Mouse (Mus musculus) left cerebral cortex, adult 18-20 months (tissue): Measurements from ENCODE around the gene Gm20815. TPM values are rescaled to one million over a fixed set of nuclear protein-coding genes. Genes with fewer than 3 reads are reported as not detected.
"Not testable (repeated sequence)": the region's sequence is repeated elsewhere in the genome, so short reads cannot be mapped to it uniquely, and the experiment has no call there.

ENCODE experiments used
- DNase-seq, 2 experiments: peaks; one replicate each; pipeline ENCODE4 v3.0.0; 2021 to 2022; ENCODE audit warnings: low spot score in 2 of 2, mixed read lengths in 1 of 2
- long read RNA-seq, 2 experiments: library from polyadenylated mRNA; stranded (forward); transcript quantifications; one replicate each; pipeline ENCODE4 v2.0.0; 2021
- total RNA-seq, 2 experiments: library from RNA; stranded (reverse); gene quantifications; 2 replicates each; pipeline ENCODE4 v1.2.3; 2021

Gm20815 gene
- total RNA-seq, result not detected
- long read RNA-seq, experiment 1, result 0 reads
- long read RNA-seq, experiment 2, result 0 reads

- not testable (repeated sequence) for DNase-seq
Observed at GRCm38 (mm10) chrY:8835069-8835468, at the start of gene Gm20815. Gene Gm20815, minus strand, starts transcription at chrY:8835169.
